Mouse (Mus musculus): ENCODE results near the gene Gm17509.

Gm17509 gene

GRCm38 (mm10) chr13:117220501-117221321 is at the start of gene Gm17509:
Gm17509 (minus strand) TSS chr13:117221075.
- DNase-seq (ENCODE audit: low spot score): peak; percentile 9

GRCm38 (mm10) chr13:117267963-117268362 is 47.1 kb upstream of the Gm17509 start:
- no peak for DNase-seq (ENCODE audit: low spot score)

GRCm38 (mm10) chr13:117266156-117266555 is 45.3 kb upstream of the Gm17509 start:
- no peak for DNase-seq (ENCODE audit: low spot score)

GRCm38 (mm10) chr13:117260704-117261103 is 39.8 kb upstream of the Gm17509 start:
- DNase-seq (ENCODE audit: low spot score): no peak

- no peak for DNase-seq (ENCODE audit: low spot score)
Observed at GRCm38 (mm10) chr13:117242621-117243020, 21.7 kb upstream of the Gm17509 start.

- no peak for DNase-seq (ENCODE audit: low spot score)
Observed at GRCm38 (mm10) chr13:117242063-117242462, 21.2 kb upstream of the Gm17509 start.

- no peak for DNase-seq (ENCODE audit: low spot score)
Observed at GRCm38 (mm10) chr13:117237111-117237510, 16.2 kb upstream of the Gm17509 start.

- DNase-seq (ENCODE audit: low spot score): no peak
Observed at GRCm38 (mm10) chr13:117235530-117236212, 14.8 kb upstream of the Gm17509 start.

GRCm38 (mm10) chr13:117234486-117234885 is 13.6 kb upstream of the Gm17509 start:
- no peak for DNase-seq (ENCODE audit: low spot score)

- no peak for DNase-seq (ENCODE audit: low spot score)
Observed at GRCm38 (mm10) chr13:117233808-117234207, 12.9 kb upstream of the Gm17509 start.

- no peak for DNase-seq (ENCODE audit: low spot score)
Observed at GRCm38 (mm10) chr13:117230371-117231110, 9.7 kb upstream of the Gm17509 start.

GRCm38 (mm10) chr13:117225561-117225960 is 4.7 kb upstream of the Gm17509 start:
- no peak for DNase-seq (ENCODE audit: low spot score)

- DNase-seq (ENCODE audit: low spot score): no peak
Observed at GRCm38 (mm10) chr13:117224901-117225300, 4.0 kb upstream of the Gm17509 start.

- no peak for DNase-seq (ENCODE audit: low spot score)
Observed at GRCm38 (mm10) chr13:117223125-117223524, 2.2 kb upstream of the Gm17509 start.

- no peak for DNase-seq (ENCODE audit: low spot score)
Observed at GRCm38 (mm10) chr13:117219871-117220500, 889 bp downstream of the Gm17509 start.

GRCm38 (mm10) chr13:117218092-117218491 is 2.8 kb downstream of the Gm17509 start:
- DNase-seq (ENCODE audit: low spot score): no peak

- DNase-seq (ENCODE audit: low spot score): no peak
Observed at GRCm38 (mm10) chr13:117217621-117218020, 3.3 kb downstream of the Gm17509 start.

- no peak for DNase-seq (ENCODE audit: low spot score)
Observed at GRCm38 (mm10) chr13:117216752-117217363, 4.0 kb downstream of the Gm17509 start.

GRCm38 (mm10) chr13:117216126-117216525 is 4.7 kb downstream of the Gm17509 start:
- DNase-seq (ENCODE audit: low spot score): no peak

- no peak for DNase-seq (ENCODE audit: low spot score)
Observed at GRCm38 (mm10) chr13:117215481-117215880, 5.4 kb downstream of the Gm17509 start.

GRCm38 (mm10) chr13:117211386-117211875 is 9.4 kb downstream of the Gm17509 start:
- no peak for DNase-seq (ENCODE audit: low spot score)

Data from urinary bladder, postnatal 25 days (tissue).